Mouse (Mus musculus) adipocyte (in vitro differentiated cells): ENCODE results near the gene Rassf1.
A peak's percentile ranks its signal among the peaks of the same experiment; 100 is the strongest.

Source experiments
- DNase-seq: peaks from one replicate; pipeline ENCODE4 v3.0.0-alpha.2; 2016; ENCODE audit warnings: low spot score

The Rassf1 gene

GRCm38 (mm10) chr9:107551117-107551889 lies at the start of gene Rassf1:
Rassf1 (plus strand) TSS chr9:107551555.
- no peak for DNase-seq

GRCm38 (mm10) chr9:107502131-107502846 lies 49.1 kb upstream of the Rassf1 start:
- no peak for DNase-seq

DNA sequence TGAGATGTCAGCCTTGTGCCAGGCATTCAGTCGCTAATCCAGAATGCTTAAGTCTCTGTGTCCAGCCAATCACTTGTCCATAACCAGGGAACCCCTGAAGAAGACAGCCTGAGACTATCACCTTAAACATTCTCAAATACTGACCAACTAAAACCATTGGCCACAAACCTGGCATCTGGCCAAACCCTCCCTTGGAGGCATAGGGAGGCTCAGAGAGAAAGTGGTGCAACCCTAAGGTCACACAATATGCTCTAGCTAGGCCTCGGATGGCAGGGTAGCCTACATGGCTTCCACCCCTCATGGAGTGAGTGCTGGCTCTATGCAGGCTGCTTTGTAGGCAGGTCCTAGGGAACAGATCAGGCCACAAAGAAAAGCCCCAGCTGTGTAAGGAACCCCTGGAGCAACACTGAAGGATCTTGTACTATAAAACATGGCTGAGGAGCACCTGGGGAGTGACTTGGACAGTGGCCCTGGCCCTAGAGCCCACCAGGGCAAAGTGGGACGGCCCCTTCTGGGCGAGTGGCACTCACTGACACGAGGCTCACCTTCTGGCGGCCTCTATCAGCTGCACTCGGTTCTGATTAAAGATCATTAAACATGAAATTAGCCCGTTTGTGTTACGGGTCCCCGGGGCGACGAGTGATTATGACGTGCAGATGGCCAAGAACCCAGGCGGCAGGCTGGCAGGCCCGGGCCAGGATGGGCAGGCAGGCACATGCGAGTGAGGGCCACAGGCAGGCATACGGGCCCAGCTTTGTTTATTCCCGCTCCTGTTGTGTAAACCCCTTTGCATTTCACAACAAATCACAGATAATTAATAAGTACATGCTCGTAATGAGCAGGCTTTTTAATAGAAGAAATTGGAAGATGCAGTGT lies 46.5 kb upstream of the Rassf1 start:
- DNase-seq: peak; percentile 10

DNA sequence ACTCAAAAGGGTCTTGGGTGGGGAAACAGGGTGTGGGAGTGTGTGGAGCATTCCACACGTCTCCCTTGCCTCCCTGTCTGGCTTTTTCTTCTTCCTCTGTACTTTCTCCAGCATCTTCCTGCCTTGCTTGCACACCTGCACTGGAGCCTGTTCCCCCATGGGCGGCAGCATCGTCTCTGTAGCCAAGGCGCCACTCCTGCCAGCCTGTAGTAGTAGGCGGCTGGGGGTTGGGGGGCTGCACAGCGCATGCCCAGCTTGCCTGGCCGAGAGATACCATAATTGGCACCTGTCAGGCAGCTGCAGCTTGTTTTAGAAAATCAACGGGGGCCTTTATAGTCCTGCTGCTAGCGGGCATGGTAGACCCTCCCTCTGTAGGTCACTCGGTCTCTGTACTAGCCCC lies 43.1 kb upstream of the Rassf1 start:
- no peak for DNase-seq

DNA sequence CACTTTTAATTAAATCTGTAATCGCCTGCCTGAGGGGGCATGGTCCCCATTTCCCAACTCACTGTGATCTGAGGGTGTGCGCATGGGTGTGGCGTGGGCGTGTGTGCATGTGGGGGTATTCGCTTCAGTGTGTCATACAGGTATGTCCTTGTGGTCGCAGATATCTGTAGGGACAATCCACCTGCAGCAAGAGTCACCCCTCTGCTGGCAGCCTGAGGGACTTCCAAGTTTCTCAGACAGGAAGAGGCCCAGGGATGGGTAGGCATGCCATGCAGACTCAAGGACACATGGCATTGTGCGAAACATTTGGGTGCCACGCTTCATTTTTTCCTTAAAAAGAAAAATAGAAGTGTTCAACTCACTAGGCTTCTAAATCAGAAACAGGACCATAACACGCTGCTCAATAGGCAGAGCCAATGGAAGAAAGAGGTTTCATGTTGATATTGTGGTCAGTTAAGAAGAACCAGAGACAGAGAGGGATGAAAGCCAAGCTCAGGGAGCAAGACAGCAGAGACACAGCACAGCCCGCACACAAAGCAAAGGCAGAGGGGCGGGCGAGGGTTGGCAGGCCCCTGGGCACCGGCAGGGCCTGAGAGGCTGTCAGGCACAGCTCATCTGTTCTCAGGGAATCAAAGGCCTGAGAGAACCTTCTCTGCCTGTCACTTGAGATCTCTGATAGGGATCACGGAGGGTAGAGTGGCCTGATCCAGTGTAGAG lies 40.8 kb upstream of the Rassf1 start:
- no peak for DNase-seq

DNA sequence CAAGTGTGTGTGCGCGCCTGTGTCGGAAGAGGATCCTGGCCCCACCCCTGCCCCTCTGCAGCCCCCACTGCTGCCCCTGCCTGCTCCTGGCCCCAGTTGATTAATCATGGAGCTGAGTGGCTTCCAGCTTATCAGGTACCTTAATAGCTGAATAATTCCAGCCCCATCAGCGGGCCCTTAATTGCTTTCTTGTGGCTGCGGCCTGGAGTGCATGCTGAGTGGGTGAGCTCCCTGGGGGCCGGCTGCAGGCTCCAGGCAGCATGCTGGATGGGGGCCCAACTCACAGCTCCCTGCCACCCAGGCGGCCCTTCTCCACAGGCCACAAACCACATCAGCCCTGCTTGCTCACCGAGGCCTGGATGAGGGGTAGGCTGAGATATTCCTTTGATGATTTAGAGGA lies 39.9 kb upstream of the Rassf1 start:
- no peak for DNase-seq

- DNase-seq: no peak
Observed at GRCm38 (mm10) chr9:107512326-107512725, 39.0 kb upstream of the Rassf1 start.

- peak; percentile 72 for DNase-seq
Observed at GRCm38 (mm10) chr9:107514303-107514955, 36.9 kb upstream of the Rassf1 start.

DNA sequence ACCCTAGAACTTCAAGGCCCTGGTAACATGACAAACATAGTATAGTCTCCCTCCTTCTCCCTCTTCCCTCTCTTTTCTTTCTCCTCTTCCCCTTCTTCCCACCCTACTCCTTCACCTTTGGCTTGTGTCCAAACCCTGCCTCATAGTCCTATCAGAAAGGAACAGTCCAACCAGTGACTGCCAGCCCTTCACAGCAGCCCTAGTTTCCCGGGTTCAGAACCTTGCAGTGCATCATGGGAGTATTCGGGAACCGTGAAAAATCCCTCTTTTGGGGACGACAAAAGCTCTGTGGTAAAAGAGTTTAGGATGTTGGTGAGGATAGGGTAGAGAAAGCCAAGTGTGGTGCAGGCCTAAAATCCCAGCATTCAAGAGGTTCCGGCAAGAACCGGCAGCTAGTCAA lies 31.0 kb upstream of the Rassf1 start:
- no peak for DNase-seq

DNA sequence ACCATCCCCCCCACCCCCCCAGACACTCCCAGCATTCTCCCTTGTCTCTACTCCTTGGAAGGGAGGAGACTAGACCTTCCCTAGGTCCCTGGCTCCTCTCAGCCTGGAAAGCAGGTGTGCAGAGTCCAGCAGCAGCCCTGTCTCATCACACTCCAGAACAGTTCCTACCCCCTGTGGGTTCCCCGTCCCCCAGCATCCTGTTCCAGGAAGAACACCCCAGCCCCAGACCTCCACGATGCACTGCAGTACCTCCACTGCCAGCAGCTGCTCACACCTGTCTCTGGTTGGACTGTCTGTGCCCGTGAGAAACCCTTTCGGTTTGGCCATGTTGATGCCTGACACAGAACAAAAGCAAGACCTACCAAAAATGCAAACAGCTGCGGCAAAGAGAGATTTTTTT lies 30.2 kb upstream of the Rassf1 start:
- no peak for DNase-seq

DNA sequence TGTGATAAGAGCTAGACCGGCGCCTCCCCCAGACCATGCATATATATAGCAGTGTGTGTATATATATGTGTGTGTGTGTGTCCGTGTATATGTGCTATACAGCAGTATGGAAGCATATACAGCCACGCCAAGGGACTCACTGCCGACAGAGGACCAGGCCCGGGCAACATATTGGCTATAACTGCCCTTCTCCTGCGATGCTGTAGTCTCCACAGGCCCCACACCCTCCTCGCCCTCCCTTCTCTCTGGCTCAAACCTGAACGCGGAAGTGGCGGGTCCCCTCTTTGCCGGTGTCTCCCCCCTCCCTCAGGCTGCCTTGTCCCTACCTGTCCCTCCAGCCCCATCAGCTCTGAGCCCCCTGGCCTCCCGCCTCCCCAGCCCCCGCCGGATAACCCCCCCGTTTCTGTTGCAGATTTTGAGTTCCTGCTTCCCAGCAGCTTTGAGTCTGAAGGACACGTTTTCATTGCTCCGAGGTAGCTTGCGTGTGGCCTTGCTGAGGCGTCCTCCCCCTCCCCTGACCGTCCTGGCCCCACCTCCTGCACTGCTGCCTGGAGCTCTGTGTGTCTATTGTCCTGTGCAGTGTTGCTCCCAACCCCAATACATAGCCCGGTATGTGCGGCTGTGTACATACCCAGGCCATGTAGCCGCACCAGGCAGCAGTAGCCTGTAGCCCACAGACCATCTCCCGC lies 29.5 kb upstream of the Rassf1 start:
- no peak for DNase-seq

DNA sequence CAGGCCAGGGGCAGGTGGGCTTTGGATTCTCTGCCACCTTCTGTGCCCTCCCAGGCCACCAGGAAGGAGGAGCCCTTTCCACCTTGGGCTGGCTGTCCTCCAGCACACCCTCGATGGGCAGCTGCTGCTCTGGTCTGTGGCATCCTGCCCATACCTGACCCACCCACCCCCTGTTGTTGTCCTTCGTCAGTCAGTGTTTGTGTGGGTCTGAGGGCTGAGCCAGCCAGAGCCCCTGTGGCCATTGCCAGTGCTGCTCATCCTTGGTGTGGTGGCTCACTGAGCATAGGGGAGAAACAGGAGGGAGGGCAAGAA lies 29.0 kb upstream of the Rassf1 start:
- DNase-seq: no peak

DNA sequence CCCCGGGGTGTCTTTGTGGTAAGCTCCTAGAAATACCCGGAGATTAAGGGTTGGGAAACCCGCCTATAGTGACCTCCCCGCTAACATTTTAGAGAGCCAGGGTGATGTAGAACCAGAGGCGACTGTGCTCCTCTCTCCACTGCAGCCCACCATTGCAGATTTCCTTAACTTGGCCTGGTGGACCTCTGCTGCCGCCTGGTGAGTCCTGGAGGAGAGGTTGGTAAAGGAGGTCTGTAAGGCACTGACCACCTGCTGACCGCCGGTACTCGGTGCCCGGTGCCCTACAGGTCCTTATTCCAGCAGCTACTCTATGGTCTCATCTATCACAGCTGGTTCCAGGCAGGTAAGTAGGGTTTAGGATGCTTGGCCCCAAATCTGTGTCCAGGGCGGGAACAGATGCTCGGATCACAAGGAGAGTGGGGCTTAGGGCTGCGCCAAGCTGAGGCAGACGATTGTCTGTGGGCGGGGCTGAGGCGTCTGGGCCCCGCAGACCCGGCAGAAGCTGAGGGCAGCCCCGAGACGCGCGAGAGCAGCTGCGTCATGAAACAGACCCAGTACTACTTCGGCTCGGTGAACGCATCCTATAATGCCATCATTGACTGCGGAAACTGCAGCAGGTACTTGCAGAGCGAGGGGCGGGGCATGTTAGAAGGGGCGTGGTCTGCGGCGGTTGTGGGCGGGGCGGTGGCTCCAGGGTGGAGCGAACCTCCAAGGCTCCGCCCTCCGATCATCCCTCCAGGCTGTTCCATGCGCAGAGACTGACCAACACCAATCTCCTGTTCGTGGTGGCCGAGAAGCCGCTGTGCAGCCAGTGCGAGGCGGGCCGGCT lies 24.9 kb upstream of the Rassf1 start:
- no peak for DNase-seq

DNA sequence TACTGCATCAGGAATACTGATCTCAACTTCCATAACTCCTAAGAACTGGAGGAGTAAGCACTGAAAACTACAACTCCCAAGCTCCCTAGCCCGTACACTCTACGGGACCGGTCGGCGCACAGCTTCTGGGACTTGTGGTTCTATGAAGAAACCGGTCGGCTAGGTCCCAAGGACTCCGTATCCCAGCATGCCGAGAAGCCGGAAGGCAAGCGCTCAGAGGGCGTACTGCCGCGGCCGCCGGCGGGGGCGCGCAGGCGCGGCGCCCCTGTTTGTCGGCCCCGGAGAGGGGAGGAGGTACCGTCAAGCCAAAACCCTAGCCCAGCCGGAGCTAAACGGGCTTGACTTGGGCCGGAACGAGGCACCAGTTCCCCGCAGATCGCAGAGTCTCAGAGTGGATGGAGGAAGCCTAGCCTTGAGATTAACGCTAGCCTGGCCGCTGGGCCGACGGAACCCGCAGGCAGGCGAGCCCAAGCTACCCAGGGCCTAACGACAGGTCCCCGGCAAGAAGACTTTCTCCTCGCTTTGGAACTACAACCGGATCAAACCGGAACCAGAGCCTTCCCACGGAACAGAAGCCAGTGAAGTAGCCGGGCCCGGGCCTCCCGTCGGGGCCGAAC lies 17.5 kb upstream of the Rassf1 start, which contains the start of gene Tmem115:
Gene Tmem115, plus strand, starts transcription at position 155 of the 617 bp plus-strand sequence.
- DNase-seq: peak; percentile 96

DNA sequence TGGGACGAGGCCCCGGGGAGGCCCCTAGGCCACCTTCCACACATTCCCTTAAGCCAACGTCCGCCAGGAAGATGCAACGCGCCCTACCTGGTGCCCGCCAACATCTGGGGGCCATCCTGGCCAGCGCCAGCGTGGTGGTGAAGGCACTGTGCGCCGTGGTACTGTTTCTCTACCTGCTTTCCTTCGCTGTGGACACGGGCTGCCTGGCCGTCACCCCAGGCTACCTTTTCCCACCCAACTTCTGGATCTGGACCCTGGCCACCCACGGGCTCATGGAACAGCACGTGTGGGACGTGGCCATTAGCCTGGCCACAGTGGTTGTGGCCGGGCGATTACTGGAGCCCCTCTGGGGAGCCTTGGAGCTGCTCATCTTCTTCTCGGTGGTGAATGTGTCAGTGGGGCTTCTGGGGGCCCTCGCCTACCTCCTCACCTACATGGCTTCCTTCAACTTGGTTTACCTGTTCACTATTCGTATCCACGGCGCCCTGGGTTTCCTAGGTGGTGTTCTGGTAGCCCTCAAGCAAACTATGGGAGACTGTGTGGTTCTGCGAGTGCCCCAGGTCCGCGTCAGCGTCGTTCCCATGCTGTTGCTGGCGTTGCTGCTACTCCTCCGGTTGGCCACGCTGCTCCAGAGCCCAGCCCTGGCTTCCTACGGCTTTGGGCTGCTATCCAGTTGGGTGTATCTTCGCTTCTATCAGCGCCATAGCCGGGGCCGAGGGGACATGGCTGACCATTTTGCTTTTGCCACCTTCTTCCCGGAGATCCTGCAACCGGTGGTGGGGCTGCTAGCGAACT lies 16.8 kb upstream of the Rassf1 start:
- DNase-seq: no peak

DNA sequence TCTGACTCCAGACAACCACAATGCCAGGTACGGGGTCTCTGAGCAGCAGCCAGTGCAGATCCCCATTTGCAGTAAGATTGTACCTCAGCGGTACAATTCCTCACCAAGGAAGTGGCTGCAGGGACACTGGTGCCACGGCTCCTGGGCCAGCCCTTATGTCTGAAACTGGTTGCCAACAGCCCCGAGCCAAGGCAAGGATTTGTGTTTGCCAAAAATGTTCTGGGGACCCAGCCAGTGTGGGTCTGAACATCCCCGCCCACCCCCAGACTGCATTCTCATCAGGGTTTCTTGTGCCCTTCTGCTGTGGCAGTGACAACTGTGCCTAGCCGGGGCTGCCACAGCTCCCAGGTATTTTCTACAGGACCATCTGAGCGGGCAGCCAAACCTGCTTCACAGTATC lies 13.1 kb upstream of the Rassf1 start:
- no peak for DNase-seq

DNA sequence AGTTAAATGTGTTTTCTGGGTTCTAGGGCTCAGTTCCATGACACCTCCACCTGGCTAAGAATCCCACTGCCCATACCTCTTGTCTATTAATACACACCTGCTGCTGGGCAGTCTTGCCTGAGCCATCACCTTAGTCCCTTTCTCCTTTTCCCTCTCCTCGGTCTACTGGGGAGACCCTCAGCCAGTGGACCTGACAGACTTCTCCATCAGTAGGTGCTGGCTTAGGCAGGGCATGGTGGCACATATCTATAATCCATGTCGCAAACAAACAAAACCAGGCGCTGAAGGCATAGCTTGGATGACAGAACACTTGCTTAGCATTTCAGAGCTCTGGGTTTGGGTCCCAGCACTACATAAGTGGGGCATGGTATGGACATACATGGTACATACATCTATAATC lies 12.6 kb upstream of the Rassf1 start:
- no peak for DNase-seq

GRCm38 (mm10) chr9:107539940-107540339 lies 11.4 kb upstream of the Rassf1 start:
- DNase-seq: no peak

GRCm38 (mm10) chr9:107540420-107540819 lies 10.9 kb upstream of the Rassf1 start:
- DNase-seq: no peak
